Mouse (Mus musculus): ENCODE measurements around the gene Tmem201.

GRCm38 (mm10) chr4:149696189-149696971, 41.5 kb downstream of the Tmem201 start:
- no peak for TF ChIP-seq POLR2A (IDR thresholded peaks at IDR 0.05; ENCODE audit: borderline replicate concordance, low read depth, low read length)
- TF ChIP-seq CTCF (IDR thresholded peaks at IDR 0.05; ENCODE audit: low read depth, low read length) = no peak

All from bone marrow macrophage, adult 2 months (primary cell).